ENCODE assay signal across 23 mouse cellular contexts in the genomic region with DNA sequence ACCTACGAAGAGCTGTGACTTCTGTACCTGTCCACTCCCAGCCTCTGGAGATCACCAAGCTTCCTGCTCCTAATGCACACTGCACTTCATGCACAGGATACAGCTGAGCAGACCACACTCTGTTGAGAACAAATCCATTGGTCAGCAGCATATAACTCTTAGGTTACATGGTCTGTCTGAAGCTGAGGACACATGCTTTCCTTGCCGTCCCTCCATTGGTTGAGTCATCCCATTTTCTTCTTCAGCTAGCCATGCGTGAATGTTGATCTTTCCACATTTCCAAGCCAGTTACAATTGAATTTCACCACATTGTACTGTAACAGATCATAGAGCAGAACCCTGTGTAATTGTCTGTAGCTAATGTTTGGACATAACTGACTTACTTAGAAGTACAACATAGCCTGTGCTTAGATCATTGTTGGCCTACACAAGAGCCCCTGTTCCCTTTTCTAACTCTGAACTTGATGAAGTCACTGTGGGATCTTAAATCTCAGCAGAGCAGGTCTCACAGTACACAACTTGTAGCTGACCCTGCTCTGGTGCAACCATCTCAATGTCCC.
DNase-seq lines count a peak whose midpoint lies in the region; ATAC-seq lines count a peak whose summit lies in the region.
"Had no signal": no experiment of that assay in that cellular context is flagged by ENCODE, and none has a peak within 500 bp of the region (broad histone marks: within the 10 kb centered on the region; RNA-seq: fewer than 3 reads in every experiment).

No protein-coding gene starts in this region.

- no peaks in the 10 kb centered on the region for H3K9me3 ChIP-seq in embryonic facial prominence, embryonic 15.5 days (replicated peaks)
- H3K9me3 ChIP-seq in embryonic facial prominence, embryonic 10.5 days: no peaks in the 10 kb centered on the region
- H3K9me3 ChIP-seq: G1E; hindbrain, embryonic 12.5 days; hindbrain, embryonic 15.5 days had no signal

- no peak overlapping the region for H3K4me3 ChIP-seq in embryonic facial prominence, embryonic 15.5 days (replicated peaks)
- H3K4me3 ChIP-seq in embryonic facial prominence, embryonic 10.5 days: no peak overlapping the region
- H3K4me3 ChIP-seq: hindbrain, embryonic 12.5 days; hindbrain, embryonic 15.5 days had no signal

- 82% methylated on average over 3 of the region's 3 CpGs for WGBS in embryonic facial prominence, embryonic 15.5 days
- 90% methylated on average over 3 of the region's 3 CpGs for WGBS in embryonic facial prominence, embryonic 10.5 days

- no peak overlapping the region for H3K4me2 ChIP-seq in embryonic facial prominence, embryonic 15.5 days (replicated peaks)
- H3K4me2 ChIP-seq: heart, embryonic 11.5 days; hindbrain, embryonic 12.5 days; hindbrain, embryonic 15.5 days had no signal

- ATAC-seq in embryonic facial prominence, embryonic 15.5 days (ENCODE audit: insufficient number of reproducible peaks, low FRiP score, low TSS enrichment, low read depth): peak; percentile 24; the same call in 1 of the 2 replicates
- ATAC-seq: activated CD4-positive, CD25-positive, alpha-beta regulatory T cell, adult 4 months; forebrain, embryonic 14.5 days; forebrain, postnatal 0 days; intestine, postnatal 0 days had no signal

- no peak for DNase-seq in embryonic facial prominence, embryonic 10.5 days (ENCODE audit: low spot score)
- peak; percentile 6 for DNase-seq in heart, adult 8-10 months (ENCODE audit: low spot score)
- DNase-seq in heart, adult 9 months (ENCODE audit: low spot score in 2 of 2): no peak
- peak; percentile 14 for DNase-seq in Muller cell, postnatal 12 days (ENCODE audit: inconsistent ontology term)
- peak; percentile 63 for DNase-seq in skeletal muscle tissue, adult 2 months (ENCODE audit: low read depth, low spot score)
- DNase-seq in spleen, postnatal 36 days (ENCODE audit: low spot score in 2 of 2): no peak
- DNase-seq: adrenal gland, adult 8-10 months; B cell, adult 2 months; cerebellum, adult 11 months; cerebellum, adult 8-10 months; cerebellum, postnatal 10 days; cerebellum, postnatal 36 days; embryo, embryonic 11 days; forebrain, postnatal 0 days had no signal

- H3K36me3 ChIP-seq in embryonic facial prominence, embryonic 15.5 days: no peaks in the 10 kb centered on the region
- H3K36me3 ChIP-seq in embryonic facial prominence, embryonic 10.5 days (replicated peaks): no peaks in the 10 kb centered on the region
- H3K36me3 ChIP-seq: G1E; hindbrain, embryonic 12.5 days; hindbrain, embryonic 15.5 days had no signal

- no peak overlapping the region for H3K9ac ChIP-seq in embryonic facial prominence, embryonic 15.5 days
- H3K9ac ChIP-seq: forebrain, postnatal 0 days; hindbrain, embryonic 12.5 days; hindbrain, embryonic 15.5 days had no signal

- no peak overlapping the region for H3K27ac ChIP-seq in embryonic facial prominence, embryonic 15.5 days (replicated peaks)
- H3K27ac ChIP-seq in embryonic facial prominence, embryonic 10.5 days (replicated peaks): no peak overlapping the region
- H3K27ac ChIP-seq: hindbrain, embryonic 12.5 days; hindbrain, embryonic 15.5 days had no signal

- H3K27me3 ChIP-seq in embryonic facial prominence, embryonic 15.5 days: no peaks in the 10 kb centered on the region
- H3K27me3 ChIP-seq in embryonic facial prominence, embryonic 10.5 days (replicated peaks; ENCODE audit: low read depth, poor library complexity, severe bottlenecking): no peaks in the 10 kb centered on the region
- H3K27me3 ChIP-seq: CH12.LX; hindbrain, embryonic 12.5 days; hindbrain, embryonic 15.5 days had no signal

- no peaks in the 10 kb centered on the region for H3K4me1 ChIP-seq in embryonic facial prominence, embryonic 15.5 days
- no peaks in the 10 kb centered on the region for H3K4me1 ChIP-seq in embryonic facial prominence, embryonic 10.5 days
- H3K4me1 ChIP-seq: hindbrain, embryonic 12.5 days; hindbrain, embryonic 15.5 days had no signal

Comparison
In these comparisons a context has a peak if more than half of its experiments do, and no peak if none do; other contexts are left out.
1. DNase-seq: peak in heart, adult 8-10 months (single experiment), Muller cell, postnatal 12 days (single experiment) and skeletal muscle tissue, adult 2 months (single experiment); none in embryonic facial prominence, embryonic 10.5 days (single experiment), heart, adult 9 months (0 of 2) and spleen, postnatal 36 days (0 of 2).